Mouse (Mus musculus) v-Abl transformed pro-B cells (cell line): Measurements from ENCODE around the gene Fancc.

Experiments
- in situ Hi-C, 2 experiments: fragments of 400-800 bp; cut with MboI; formaldehyde crosslinking; loops; one replicate each; pipeline ENCODE4 v1.15.1; 2025; ENCODE audit not compliant: unreplicated experiment in 2 of 2

Fancc gene

DNA sequence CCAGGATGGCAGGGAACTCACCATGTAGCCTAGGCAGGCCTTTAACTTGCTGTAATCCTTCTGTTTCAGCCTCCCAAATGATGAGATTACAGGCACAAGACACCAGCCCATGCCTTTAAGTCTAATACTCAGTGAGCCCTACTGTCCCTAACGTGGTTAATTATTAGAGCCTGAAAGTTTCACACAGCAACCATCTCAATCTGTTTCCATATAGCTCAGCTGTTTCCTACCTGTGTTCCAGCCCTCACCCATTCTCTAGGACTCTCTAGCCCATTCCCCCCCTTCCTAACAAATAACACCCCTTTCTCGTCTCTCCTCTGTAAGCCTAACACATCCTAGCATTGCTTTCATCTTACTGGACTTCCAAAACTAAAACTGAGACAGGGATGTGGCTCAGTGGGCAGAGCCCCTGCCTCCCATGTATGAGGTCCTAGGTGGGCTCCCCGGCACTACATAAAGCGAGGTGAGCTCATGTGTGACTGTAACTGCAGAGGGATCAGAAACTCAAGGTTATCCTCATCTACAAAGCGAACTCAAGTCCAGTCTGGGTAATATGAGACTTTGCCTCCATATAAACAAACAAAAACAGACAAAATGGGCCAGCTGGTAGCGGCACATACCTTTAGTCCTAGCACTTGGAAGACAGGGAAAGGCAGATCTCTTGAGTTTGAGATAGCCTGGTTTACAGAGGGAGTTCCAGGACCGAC is 123.5 kb downstream of the Fancc start:
- in situ Hi-C loops = no loop called here

- in situ Hi-C loops = no loop called here
These were observed 135.3 kb downstream of the Fancc start for GRCm38 (mm10) chr13:63361755-63362154.

DNA sequence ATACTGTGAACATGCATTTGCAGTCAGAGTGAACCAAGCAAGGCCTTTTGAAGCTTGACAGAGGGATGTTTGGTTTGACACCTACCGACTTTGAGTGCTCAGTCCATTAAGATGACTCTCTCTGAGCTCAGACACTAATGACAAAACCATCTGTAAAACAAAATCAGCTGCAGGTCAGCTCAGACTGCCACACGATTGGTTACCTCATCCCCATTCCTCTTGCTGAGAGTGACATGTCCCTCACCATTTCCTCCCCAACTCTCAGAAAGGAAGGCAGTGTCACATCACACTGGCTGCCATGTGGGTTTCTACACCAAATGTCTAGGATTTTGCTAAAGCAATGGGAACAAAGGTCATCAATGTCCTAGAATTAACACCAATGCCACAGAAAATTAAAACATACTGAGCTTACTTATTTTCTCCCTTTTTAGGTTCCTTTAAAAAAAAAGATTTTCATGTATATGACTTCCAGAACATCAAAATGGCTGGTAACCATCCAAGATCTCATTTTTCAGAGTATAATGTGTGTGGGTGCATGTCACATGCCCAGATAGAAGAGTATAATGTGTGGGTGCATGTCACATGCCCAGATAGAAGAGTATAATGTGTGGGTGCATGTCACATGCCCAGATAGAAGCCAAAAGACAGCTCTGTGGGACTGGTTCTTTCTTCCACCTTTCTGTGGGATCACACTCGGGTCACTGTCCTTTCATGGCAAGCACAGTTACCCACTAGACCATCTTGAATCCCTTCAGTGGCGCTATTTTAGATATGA is 136.8 kb downstream of the Fancc start:
- in situ Hi-C loops = no loop called here

- in situ Hi-C loops = loop anchor here (10.0 kb wide), 4 partner anchors 335 to 895 kb away; partner anchors contain the start of genes 6720489N17Rik (in 2 of the 2), Gm49359 (in 2 of the 2) and Platr25 (in 1 of the 2)
These were observed 137.7 kb downstream of the Fancc start for GRCm38 (mm10) chr13:63359393-63359792.

DNA sequence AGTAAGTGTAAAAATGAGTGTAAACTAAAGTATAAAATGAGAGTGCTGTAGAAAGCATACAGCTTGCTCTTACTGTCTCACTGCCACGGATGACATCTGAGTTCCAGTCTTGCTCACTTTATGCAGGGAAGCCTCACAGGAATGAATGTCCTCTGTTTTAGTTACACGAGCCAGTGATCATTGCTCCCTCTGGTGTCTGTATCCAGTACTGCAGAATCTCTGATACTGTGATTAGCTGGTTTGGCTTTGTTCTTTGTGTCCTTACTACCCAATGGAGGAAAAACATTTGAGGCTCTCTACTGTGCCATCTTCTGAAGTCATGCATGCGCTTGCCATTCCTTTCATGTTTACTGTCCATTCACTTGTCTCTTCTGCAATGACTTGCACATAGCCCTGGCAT is 140.5 kb downstream of the Fancc start:
- in situ Hi-C loops = loop anchor here (10.0 kb wide), 4 partner anchors 338 to 892 kb away; partner anchors contain the start of genes 6720489N17Rik (in 2 of the 2), Gm49359 (in 2 of the 2) and Platr25 (in 1 of the 2)

DNA sequence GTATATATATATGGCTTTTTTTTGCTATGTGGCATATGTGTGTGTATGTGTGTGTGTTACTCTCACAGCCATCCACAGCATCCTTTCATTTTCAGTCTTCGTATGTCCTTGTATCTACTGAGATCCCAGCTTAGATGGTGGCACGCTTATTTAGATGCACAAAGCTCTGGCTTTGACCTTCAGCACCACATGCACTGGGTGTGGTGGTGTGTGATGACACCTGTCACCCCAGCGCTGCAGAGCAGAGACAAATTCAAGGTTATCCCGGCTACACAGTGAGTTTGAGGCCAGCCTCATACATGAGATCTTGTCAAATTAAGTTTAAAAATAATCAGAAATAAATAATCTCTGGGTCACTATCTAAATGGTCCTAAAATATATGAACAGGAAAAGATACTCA is 141.0 kb downstream of the Fancc start:
- in situ Hi-C loops = loop anchor here (10.0 kb wide), 4 partner anchors 339 to 891 kb away; partner anchors contain the start of genes 6720489N17Rik (in 2 of the 2), Gm49359 (in 2 of the 2) and Platr25 (in 1 of the 2)

GRCm38 (mm10) chr13:63353312-63353711 is 143.8 kb downstream of the Fancc start:
- in situ Hi-C loops = loop anchor here (5.0 to 10.0 kb wide), 5 partner anchors 341 to 889 kb away; partner anchors contain the start of genes 6720489N17Rik (in 2 of the 2), Gm49359 (in 2 of the 2) and Platr25 (in 1 of the 2)

DNA sequence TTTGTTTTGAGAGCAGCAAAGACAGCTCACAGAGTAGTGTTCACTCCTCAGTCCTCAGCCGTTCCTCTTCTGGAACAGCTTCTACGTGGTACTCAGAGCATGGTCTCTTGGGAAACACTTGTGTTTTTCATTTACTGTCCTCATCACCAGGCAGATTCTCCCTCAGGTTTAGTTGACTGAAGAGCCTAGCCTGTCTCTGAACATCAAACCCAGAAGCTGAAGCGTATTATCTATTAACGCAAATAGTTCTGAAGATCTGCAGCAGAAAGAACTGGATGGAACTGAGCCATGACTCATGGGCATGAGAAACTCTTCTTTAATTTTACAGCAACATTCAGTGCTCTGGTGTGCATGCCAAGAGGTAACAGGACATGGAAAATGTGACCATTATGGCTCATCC is 147.0 kb downstream of the Fancc start:
- in situ Hi-C loops = loop anchor here (5.0 to 10.0 kb wide), 5 partner anchors 345 to 885 kb away; partner anchors contain the start of genes 6720489N17Rik (in 2 of the 2), Gm49359 (in 2 of the 2) and Platr25 (in 1 of the 2)

GRCm38 (mm10) chr13:63347639-63348038 is 149.4 kb downstream of the Fancc start:
- in situ Hi-C loops = no loop called here

DNA sequence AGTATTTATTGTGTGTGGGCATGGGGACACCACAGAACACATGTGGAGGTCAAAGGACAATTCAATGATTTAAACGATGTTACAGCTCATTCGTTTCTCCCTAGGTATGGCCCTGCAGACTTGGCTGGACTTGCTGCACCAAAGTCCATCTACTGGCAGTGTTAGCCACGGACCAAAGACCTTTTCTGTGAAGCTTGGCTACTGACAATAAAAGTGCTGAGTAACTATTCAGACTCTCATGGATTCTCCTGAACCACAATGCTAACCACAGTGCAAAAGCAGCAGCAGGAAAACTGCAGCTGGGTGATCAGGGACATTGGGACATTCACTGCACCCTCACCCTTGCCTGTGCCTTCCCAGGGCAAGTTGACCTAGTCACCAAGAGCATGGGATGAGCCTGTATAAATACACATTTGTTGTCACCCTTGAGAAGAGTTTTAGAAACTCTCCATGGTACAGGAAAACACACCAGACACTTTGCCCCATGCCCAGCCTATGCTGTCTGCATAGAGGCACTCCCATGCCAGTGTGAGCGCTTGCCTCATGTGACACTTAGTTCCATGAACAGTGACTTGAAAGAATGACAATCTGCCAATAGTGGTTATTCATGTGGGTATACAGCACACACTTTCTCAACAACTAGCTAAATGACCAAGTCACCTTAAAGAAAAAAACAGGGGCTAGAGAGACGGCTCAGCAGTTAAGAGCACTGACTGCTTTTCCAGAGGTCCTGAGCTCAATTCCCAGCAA is 151.4 kb downstream of the Fancc start:
- in situ Hi-C loops = no loop called here

DNA sequence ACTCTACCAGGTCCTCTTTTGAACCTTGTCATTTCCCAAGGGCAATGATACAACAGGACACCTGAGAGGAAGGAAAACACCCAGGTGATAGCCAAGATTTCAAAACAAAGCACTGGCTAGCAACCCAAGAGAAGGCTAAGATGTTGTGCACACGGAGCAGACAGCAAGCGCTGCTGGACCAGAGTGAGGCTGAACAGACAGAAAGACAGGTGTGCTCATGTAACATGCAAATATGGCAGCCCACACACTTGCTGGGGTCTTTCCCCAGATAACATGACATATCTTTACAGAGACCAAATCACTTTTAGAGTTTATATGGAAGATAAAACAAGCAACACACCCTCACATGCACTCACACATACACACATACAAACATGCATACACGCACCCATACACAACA is 152.6 kb downstream of the Fancc start:
- in situ Hi-C loops = no loop called here

DNA sequence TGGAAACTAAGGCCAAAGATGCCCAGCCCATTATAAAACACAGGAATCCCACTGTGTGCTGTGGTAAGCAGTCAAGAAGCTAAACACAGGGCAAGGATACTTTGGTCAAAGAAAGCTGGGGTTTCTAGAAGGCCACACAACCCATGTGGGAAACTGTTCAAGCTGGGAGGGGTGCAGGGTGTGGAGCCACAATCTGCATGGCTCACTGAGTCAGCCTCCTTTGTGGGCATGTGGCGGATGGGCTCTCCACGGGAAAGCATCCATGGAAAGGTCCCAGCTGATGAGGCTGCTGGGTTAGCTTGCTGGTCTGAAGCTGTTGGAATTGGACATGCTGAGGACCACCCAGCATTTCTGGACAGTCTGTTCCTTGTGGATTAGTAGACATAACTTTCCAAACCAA is 154.3 kb downstream of the Fancc start:
- in situ Hi-C loops = no loop called here

DNA sequence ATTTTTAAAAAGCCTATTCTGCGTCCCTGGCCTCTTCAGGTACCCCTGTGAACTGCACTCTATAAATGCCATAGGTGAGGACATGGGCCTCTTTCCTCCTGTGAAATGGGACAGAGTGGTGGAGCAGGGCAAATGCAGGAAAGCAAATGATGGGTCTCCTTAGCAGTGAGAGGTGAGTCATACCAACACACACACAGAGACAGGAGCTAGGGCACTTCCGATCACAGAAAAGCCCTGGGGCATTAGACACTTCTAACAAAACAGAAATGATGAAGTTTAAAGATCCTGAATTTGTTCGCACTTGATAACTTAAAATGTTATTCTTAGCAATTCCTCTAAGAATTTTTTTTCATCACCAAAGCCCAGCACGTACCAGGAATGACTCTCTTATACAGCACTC is 157.1 kb downstream of the Fancc start:
- in situ Hi-C loops = loop anchor here in 1 of 2 experiments (5.0 to 10.0 kb wide), 2 partner anchors 575 to 697 kb away; partner anchors contain the start of gene Platr25

GRCm38 (mm10) chr13:63337239-63337960 is 159.7 kb downstream of the Fancc start:
- in situ Hi-C loops = loop anchor here in 1 of 2 experiments (5.0 to 10.0 kb wide), 2 partner anchors 573 to 700 kb away; partner anchors contain the start of gene Platr25

DNA sequence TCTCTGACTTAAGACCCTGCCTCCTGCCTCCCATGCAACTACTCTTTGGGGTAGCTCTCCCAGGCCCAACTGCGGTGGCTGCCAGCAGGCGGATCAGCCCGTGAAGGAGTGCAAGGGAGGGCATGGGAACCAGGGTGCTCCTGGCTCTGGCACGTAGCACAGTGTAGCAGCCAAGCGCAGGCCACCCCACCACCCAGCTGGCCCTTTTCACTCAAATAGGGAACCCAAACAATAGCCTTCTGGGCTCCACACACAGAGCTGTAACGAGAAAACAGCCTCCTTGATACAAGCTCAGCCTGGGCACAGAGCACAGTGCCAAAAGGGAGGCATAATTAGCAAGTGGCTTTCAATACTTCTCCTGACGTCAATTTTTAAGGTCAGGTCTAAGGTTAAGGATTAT is 160.7 kb downstream of the Fancc start:
- in situ Hi-C loops = loop anchor here in 1 of 2 experiments (5.0 to 10.0 kb wide), 2 partner anchors 572 to 701 kb away; partner anchors contain the start of gene Platr25

DNA sequence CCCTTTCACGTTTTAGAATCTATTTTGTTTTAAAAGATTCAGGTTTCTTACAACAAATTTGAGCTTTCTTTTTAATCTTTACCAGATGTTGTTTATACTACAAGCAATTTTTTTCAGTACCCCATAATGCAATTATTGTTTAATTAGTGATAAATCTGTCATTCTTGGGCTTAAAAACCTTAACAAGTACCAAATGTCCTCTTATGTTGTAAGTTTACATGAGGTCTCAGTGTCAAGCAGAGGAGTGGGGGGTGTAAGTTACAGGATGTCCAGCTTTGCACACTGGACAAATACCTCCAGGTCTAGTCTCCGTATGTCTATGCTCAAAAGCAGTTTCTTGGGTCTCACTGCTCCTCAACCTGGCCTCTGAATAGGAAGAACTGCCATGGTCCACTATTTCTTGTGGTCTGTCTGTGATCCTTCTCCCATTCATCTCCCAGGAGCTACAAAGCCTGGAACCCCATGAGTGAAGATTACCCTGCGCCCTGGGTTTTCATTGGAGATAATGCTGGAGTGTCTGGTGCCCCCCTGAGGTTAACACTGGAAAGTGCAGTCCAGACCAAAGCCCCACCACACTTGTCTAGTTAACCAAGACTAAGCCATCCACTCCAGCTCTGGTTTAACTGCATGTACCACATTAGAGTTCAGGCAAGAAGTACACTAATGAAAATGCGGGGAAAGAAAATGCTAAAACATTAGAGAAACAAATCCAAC is 161.5 kb downstream of the Fancc start:
- in situ Hi-C loops = loop anchor here in 1 of 2 experiments (5.0 to 10.0 kb wide), 2 partner anchors 571 to 702 kb away; partner anchors contain the start of gene Platr25

DNA sequence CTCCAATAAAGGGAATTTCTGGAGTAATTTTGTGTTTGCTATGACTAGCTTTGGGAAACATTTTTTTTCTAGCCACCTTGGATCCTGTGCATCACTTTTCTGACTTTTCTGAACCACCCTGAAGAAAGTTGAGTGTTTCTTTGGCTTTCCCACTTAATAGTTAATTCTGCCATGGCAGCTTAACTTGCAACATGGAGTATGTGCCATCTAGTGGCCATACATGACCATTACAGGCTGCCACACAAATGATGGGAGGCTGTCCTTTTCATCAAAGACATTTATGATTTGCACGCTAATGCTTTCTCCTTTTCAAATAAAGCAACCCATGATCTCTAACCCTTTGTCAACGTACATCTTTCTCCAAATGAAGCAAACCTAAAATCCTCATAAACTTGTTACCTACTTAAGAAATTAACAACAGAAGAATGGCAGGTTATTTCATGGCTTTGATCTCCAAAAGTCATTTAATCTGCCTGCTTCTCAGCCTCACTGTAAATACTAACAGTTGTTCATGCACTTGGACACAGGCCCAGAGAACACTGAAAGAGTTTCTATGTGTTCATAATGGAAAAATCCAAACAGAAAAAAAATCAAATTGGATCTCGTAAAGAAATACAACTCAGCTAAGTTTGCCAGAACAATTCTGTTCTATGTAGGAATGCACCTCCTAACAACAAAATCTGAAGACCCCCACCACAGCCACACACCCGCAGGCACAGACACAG is 164.3 kb downstream of the Fancc start:
- in situ Hi-C loops = loop anchor here (5.0 to 10.0 kb wide), 3 partner anchors 285 to 568 kb away; partner anchors contain the start of gene Platr25 (in 1 of the 2)

DNA sequence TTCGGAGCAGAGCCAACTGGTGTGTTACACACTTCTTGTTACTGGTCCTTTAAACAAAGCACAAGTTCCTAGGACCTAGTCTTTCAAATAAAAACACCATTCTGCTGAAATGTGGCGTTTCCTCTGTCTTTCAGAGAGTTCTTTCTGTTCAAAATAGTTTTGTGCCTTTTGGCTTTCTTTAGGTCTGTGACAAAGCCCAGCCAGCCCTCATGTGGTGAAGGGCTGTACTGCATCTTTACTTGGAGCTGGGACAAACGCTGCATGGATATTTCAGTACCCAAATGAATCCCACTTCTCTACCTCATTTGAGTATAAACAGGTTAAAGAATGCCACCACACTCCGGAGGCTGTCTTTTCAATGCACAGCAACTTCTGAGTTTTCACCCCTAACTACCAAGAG is 165.7 kb downstream of the Fancc start:
- in situ Hi-C loops = loop anchor here (5.0 to 10.0 kb wide), 3 partner anchors 284 to 567 kb away; partner anchors contain the start of gene Platr25 (in 1 of the 2)
